Mouse (Mus musculus) spleen, adult 2 months (tissue): ENCODE results near the gene Ppm1j. TPM values are rescaled to one million over a fixed set of nuclear protein-coding genes. Genes with fewer than 3 reads are reported as not detected.

ENCODE experiments used
- DNase-seq, 2 experiments: peaks; one replicate each; pipeline versions ENCODE4 v3.0.0 to v3.0.0-alpha.2; 2012 to 2021; ENCODE audit warnings: low spot score in 2 of 2, low read depth in 1 of 2
- H3K27ac ChIP-seq: fragments of 200-500 bp; 2 replicates; pipeline ENCODE4 v1.5.1; 2012; ENCODE audit warnings: low read length, inconsistent platforms; ENCODE audit not compliant: insufficient read depth
- H3K27me3 ChIP-seq: fragments of 200-500 bp; 2 replicates; pipeline ENCODE4 v1.6.1; 2012; ENCODE audit warnings: mild to moderate bottlenecking, moderate library complexity, low read length, inconsistent platforms; ENCODE audit not compliant: control insufficient read depth, insufficient read depth
- H3K36me3 ChIP-seq: fragments of 200-500 bp; 2 replicates; pipeline ENCODE4 v1.6.1; 2012; ENCODE audit warnings: mild to moderate bottlenecking, low read length, inconsistent platforms; ENCODE audit not compliant: control insufficient read depth, insufficient read depth
- H3K4me1 ChIP-seq: fragments of 200-500 bp; 2 replicates; pipeline ENCODE4 v1.6.1; 2011; ENCODE audit warnings: inconsistent platforms; ENCODE audit not compliant: control insufficient read depth, insufficient read depth, insufficient read length
- H3K4me3 ChIP-seq: fragments of 200-500 bp; 2 replicates; pipeline ENCODE4 v1.5.1; 2011; ENCODE audit warnings: mild to moderate bottlenecking, inconsistent platforms; ENCODE audit not compliant: insufficient read depth, insufficient read length; ENCODE audit errors: extremely low read depth
- CTCF ChIP-seq: fragments of 200-500 bp; IDR thresholded peaks from 2 replicates; pipeline ENCODE4 v1.5.1; 2011; ENCODE audit warnings: mild to moderate bottlenecking, inconsistent platforms; ENCODE audit not compliant: insufficient read depth, insufficient read length, insufficient replicate concordance; ENCODE audit errors: extremely low read depth
- POLR2A ChIP-seq: fragments of 200-500 bp; IDR thresholded peaks from 2 replicates; pipeline ENCODE4 v1.6.1; 2011; ENCODE audit warnings: low read depth, low read length, inconsistent platforms
- WGBS: fragments of 180-500 bp; shearing (Covaris S2); methylation state at CpG from one replicate; pipeline ENCODE4 v1.1.7; 2018; 5-methylcytosine and 5-hydroxymethylcytosine counted together
- polyA plus RNA-seq: library from polyadenylated mRNA; depleted of rRNA; stranded (reverse); fragments of >200 nt; gene quantifications from 2 replicates; pipeline ENCODE4 v1.2.3, GENCODE M21; 2012

Gene Ppm1j
- polyA plus RNA-seq, 1 experiment: 13.1 TPM

GRCm38 (mm10) chr3:104782061-104782681 is 1.3 kb downstream of the Ppm1j start:
- Histone ChIP-seq H3K4me3 (peak overlapping the region; percentile 56; the same call in 1 of the 2 replicates), H3K4me1 (peaks cover 19% of the 10 kb centered on the region; the same call in 1 of the 2 replicates), H3K36me3 (no peaks in the 10 kb centered on the region), H3K27me3 (peaks cover 12% of the 10 kb centered on the region), H3K27ac (no peak overlapping the region)
- TF ChIP-seq CTCF (no peak), POLR2A (no peak)
- WGBS: 31% methylated on average over 12 of the region's 12 CpGs
- no peak for DNase-seq

- peaks cover 21% of the 10 kb centered on the region; the same call in 1 of the 2 replicates for H3K4me1 ChIP-seq
- TF ChIP-seq POLR2A: no peak
- no peak for TF ChIP-seq CTCF
- WGBS: 49% methylated on average over 14 of the region's 14 CpGs
- no peak overlapping the region for H3K4me3 ChIP-seq
- peaks cover 10% of the 10 kb centered on the region for H3K27me3 ChIP-seq
- no peak for DNase-seq
- H3K36me3 ChIP-seq: no peaks in the 10 kb centered on the region
- 0 out of 2 replicates have a peak overlapping the region, but pooled peaks have one; percentile 27 for H3K27ac ChIP-seq
Observed at GRCm38 (mm10) chr3:104783971-104784500, 3.2 kb downstream of the Ppm1j start.

- Histone ChIP-seq H3K27me3 (peaks cover 10% of the 10 kb centered on the region), H3K27ac (no peak overlapping the region)
- WGBS: 95% methylated on average over 6 of the region's 6 CpGs
Observed at GRCm38 (mm10) chr3:104785284-104785683, 4.4 kb downstream of the Ppm1j start.

GRCm38 (mm10) chr3:104788075-104788474 is 7.2 kb downstream of the Ppm1j start, which contains the start of gene Rhoc:
TSS of gene Rhoc (plus strand) at chr3:104788375.
- H3K36me3 ChIP-seq: no peaks in the 10 kb centered on the region
- peaks cover 12% of the 10 kb centered on the region; the same call in 1 of the 2 replicates for H3K4me1 ChIP-seq
- no peak within 1 kb of the TSS for H3K27ac ChIP-seq
- TF ChIP-seq CTCF (no peak), POLR2A (no peak)
- H3K27me3 ChIP-seq: 0 out of 2 replicates have a peak, but pooled peaks cover 2% of the 10 kb centered on the region
- H3K4me3 ChIP-seq: peak within 1 kb of the TSS; percentile 58
- no peak for DNase-seq
- WGBS: 68% methylated on average over 3 of the region's 3 CpGs

More at GRCm38 (mm10) chr3:104785284-104785683, 4.4 kb downstream of the Ppm1j start:
- no peaks in the 10 kb centered on the region for H3K36me3 ChIP-seq
- H3K4me1 ChIP-seq: peaks cover 24% of the 10 kb centered on the region; the same call in 1 of the 2 replicates
- DNase-seq: no peak
- no peak overlapping the region for H3K4me3 ChIP-seq
- TF ChIP-seq CTCF (no peak), POLR2A (no peak)

- Histone ChIP-seq H3K4me1 (peaks cover 12% of the 10 kb centered on the region; the same call in 1 of the 2 replicates), H3K27me3 (0 out of 2 replicates have a peak, but pooled peaks cover 2% of the 10 kb centered on the region)
Observed at GRCm38 (mm10) chr3:104788561-104789311, 7.9 kb downstream of the Ppm1j start.

GRCm38 (mm10) chr3:104789312-104789605 is 8.4 kb downstream of the Ppm1j start:
- 46% methylated on average over 10 of the region's 10 CpGs for WGBS
- TF ChIP-seq CTCF: no peak
- TF ChIP-seq POLR2A: no peak
- H3K27ac ChIP-seq: no peak overlapping the region
- no peak for DNase-seq
- H3K36me3 ChIP-seq: no peaks in the 10 kb centered on the region
- peak overlapping the region; percentile 58 for H3K4me3 ChIP-seq
- peaks cover 7% of the 10 kb centered on the region; the same call in 1 of the 2 replicates for H3K4me1 ChIP-seq
- H3K27me3 ChIP-seq: 0 out of 2 replicates have a peak, but pooled peaks cover 2% of the 10 kb centered on the region

More at GRCm38 (mm10) chr3:104788561-104789311, 7.9 kb downstream of the Ppm1j start:
- TF ChIP-seq CTCF (peak; percentile 44; the same call in 1 of the 2 replicates), POLR2A (no peak)
- Histone ChIP-seq H3K27ac (no peak overlapping the region), H3K36me3 (no peaks in the 10 kb centered on the region), H3K4me3 (peak overlapping the region; percentile 58)
- peak in 1 of 2 experiments; percentile 35 for DNase-seq
- WGBS: 3% methylated on average over 44 of the region's 52 CpGs
